Mouse (Mus musculus): ENCODE measurements around the gene Lasp1. TPM values are rescaled to one million over a fixed set of nuclear protein-coding genes. Genes with fewer than 3 reads are reported as not detected.
"Not testable (repeated sequence)": the region's sequence is repeated elsewhere in the genome, so short reads cannot be mapped to it uniquely, and the experiment has no call there.

Gene Lasp1
- polyA plus RNA-seq, 1 experiment, result 23.1 TPM

DNA sequence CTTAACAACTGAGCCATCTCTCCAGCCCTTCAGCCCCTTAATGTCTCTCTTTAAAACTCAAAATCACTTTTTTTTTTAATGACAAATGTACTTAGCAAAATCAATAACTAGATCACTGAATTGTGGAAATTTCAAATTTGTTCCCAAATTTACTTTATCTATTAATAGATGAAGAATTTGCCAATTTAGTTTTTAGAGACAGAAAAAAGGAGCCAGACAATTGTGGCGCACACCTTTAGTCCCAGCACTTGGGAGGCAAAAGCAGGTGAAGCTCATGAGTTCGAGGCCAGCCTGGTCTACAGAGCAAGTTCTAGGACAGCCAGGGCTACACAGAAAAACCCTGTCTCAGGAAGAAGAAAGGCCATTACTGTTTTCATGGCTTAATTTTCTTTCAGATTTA is 52.8 kb downstream of the Lasp1 start:
- no peaks in the 10 kb centered on the region for H3K4me1 ChIP-seq (ENCODE audit: control insufficient read depth, insufficient read depth, low read length)
- TF ChIP-seq CTCF (IDR thresholded peaks at IDR 0.05; ENCODE audit: control insufficient read depth, insufficient read depth, insufficient replicate concordance, low read depth, low read length) (no peak), POLR2A (IDR thresholded peaks at IDR 0.05; ENCODE audit: control insufficient read depth, low read depth, low read length) (no peak)

GRCm38 (mm10) chr11:97855473-97855872 is 56.7 kb downstream of the Lasp1 start:
- TF ChIP-seq POLR2A (IDR thresholded peaks at IDR 0.05; ENCODE audit: control insufficient read depth, low read depth, low read length) (no peak), CTCF (IDR thresholded peaks at IDR 0.05; ENCODE audit: control insufficient read depth, insufficient read depth, insufficient replicate concordance, low read depth, low read length) (no peak)
- Histone ChIP-seq H3K4me3 (ENCODE audit: control insufficient read depth, low read depth, low read length) (peak overlapping the region; percentile 70), H3K36me3 (ENCODE audit: control insufficient read depth, insufficient read depth, low read length) (no peaks in the 10 kb centered on the region), H3K4me1 (ENCODE audit: control insufficient read depth, insufficient read depth, low read length) (no peaks in the 10 kb centered on the region), H3K27ac (ENCODE audit: control insufficient read depth, insufficient read depth, low read depth, low read length) (no peak overlapping the region), H3K27me3 (ENCODE audit: control insufficient read depth, insufficient read depth, low read length) (no peaks in the 10 kb centered on the region)

More for the DNA sequence above, 52.8 kb downstream of the Lasp1 start:
- Histone ChIP-seq H3K27ac (ENCODE audit: control insufficient read depth, insufficient read depth, low read depth, low read length) (no peak overlapping the region), H3K27me3 (ENCODE audit: control insufficient read depth, insufficient read depth, low read length) (no peaks in the 10 kb centered on the region), H3K4me3 (ENCODE audit: control insufficient read depth, low read depth, low read length) (no peak overlapping the region), H3K36me3 (ENCODE audit: control insufficient read depth, insufficient read depth, low read length) (no peaks in the 10 kb centered on the region)

DNA sequence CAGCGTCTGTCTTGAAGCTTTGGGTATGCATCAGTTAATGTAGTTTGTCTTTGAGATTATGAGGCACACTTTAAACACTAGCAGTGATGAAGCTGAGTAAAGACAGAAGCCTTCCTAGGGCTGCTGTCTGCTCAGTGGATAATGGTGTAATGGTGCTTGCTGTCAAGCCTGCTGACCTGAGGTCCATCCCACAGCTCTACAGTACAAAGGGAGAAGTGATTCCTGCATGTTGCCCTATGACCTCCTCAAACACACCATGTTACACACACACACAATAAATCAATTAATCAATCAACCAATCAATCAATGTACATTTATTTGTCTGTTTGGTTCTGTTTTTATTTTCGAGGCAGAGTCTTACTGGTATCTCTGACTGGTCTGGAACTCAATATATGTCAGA is 63.3 kb downstream of the Lasp1 start:
- H3K4me3 ChIP-seq (ENCODE audit: control insufficient read depth, low read depth, low read length), result no peak overlapping the region
- no peaks in the 10 kb centered on the region for H3K4me1 ChIP-seq (ENCODE audit: control insufficient read depth, insufficient read depth, low read length)
- no peak for TF ChIP-seq POLR2A (IDR thresholded peaks at IDR 0.05; ENCODE audit: control insufficient read depth, low read depth, low read length)
- no peak for TF ChIP-seq CTCF (IDR thresholded peaks at IDR 0.05; ENCODE audit: control insufficient read depth, insufficient read depth, insufficient replicate concordance, low read depth, low read length)
- H3K27ac ChIP-seq (ENCODE audit: control insufficient read depth, insufficient read depth, low read depth, low read length), result no peak overlapping the region
- no peaks in the 10 kb centered on the region for H3K27me3 ChIP-seq (ENCODE audit: control insufficient read depth, insufficient read depth, low read length)
- no peaks in the 10 kb centered on the region; the same call in 1 of the 2 replicates for H3K36me3 ChIP-seq (ENCODE audit: control insufficient read depth, insufficient read depth, low read length)

DNA sequence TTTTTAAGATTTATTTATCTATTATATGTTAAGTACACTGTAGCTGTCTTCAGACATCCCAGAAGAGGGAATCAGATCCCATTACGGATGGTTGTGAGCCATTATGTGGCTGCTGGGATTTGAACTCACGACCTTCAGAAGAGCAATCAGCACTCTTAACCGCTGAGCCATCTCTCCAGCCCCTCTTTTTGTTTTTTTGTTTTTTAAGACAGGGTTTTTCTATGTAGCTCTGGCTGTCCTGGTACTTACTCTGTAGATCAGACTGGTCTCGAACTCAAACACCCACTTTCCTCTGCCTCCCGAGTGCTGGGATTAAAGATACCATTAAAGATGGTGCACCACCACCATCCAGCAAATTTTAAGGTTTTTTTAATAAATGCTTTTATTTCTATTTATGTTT is 66.6 kb downstream of the Lasp1 start:
- TF ChIP-seq CTCF (IDR thresholded peaks at IDR 0.05; ENCODE audit: control insufficient read depth, insufficient read depth, insufficient replicate concordance, low read depth, low read length), result no peak
- TF ChIP-seq POLR2A (IDR thresholded peaks at IDR 0.05; ENCODE audit: control insufficient read depth, low read depth, low read length), result no peak
- H3K27me3 ChIP-seq (ENCODE audit: control insufficient read depth, insufficient read depth, low read length), result no peaks in the 10 kb centered on the region
- no peak overlapping the region for H3K4me3 ChIP-seq (ENCODE audit: control insufficient read depth, low read depth, low read length)
- H3K27ac ChIP-seq (ENCODE audit: control insufficient read depth, insufficient read depth, low read depth, low read length), result no peak overlapping the region
- H3K36me3 ChIP-seq (ENCODE audit: control insufficient read depth, insufficient read depth, low read length), result no peaks in the 10 kb centered on the region; the same call in 1 of the 2 replicates
- H3K4me1 ChIP-seq (ENCODE audit: control insufficient read depth, insufficient read depth, low read length), result no peaks in the 10 kb centered on the region

- TF ChIP-seq CTCF (IDR thresholded peaks at IDR 0.05; ENCODE audit: control insufficient read depth, insufficient read depth, insufficient replicate concordance, low read depth, low read length) (no peak), POLR2A (IDR thresholded peaks at IDR 0.05; ENCODE audit: control insufficient read depth, low read depth, low read length) (no peak)
- Histone ChIP-seq H3K27ac (ENCODE audit: control insufficient read depth, insufficient read depth, low read depth, low read length) (no peak overlapping the region), H3K36me3 (ENCODE audit: control insufficient read depth, insufficient read depth, low read length) (no peaks in the 10 kb centered on the region; the same call in 1 of the 2 replicates), H3K4me1 (ENCODE audit: control insufficient read depth, insufficient read depth, low read length) (no peaks in the 10 kb centered on the region), H3K27me3 (ENCODE audit: control insufficient read depth, insufficient read depth, low read length) (no peaks in the 10 kb centered on the region), H3K4me3 (ENCODE audit: control insufficient read depth, low read depth, low read length) (no peak overlapping the region)
Measured at GRCm38 (mm10) chr11:97866091-97866888, 67.5 kb downstream of the Lasp1 start.

DNA sequence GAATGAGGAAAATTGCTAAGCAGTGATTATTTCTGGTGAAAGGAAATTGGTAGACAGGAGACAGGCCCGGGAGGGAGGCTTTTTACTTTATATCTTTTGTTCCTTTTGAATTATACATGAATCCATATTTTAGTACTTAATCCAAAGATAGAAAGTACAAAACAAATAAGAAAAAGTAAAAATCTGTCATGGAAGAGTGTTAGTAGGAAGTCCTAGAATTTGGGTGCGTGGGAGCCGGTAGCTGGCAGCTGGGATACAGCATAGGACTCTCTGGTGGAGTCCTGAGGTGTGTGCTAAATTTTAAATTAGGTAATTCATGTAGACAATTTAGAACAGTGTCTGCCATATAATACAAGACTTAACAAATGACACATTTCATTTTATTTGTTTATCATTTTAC is 68.8 kb downstream of the Lasp1 start:
- Histone ChIP-seq H3K27me3 (ENCODE audit: control insufficient read depth, insufficient read depth, low read length) (no peaks in the 10 kb centered on the region), H3K36me3 (ENCODE audit: control insufficient read depth, insufficient read depth, low read length) (no peaks in the 10 kb centered on the region; the same call in 1 of the 2 replicates), H3K4me1 (ENCODE audit: control insufficient read depth, insufficient read depth, low read length) (no peaks in the 10 kb centered on the region), H3K4me3 (ENCODE audit: control insufficient read depth, low read depth, low read length) (no peak overlapping the region), H3K27ac (ENCODE audit: control insufficient read depth, insufficient read depth, low read depth, low read length) (no peak overlapping the region)
- TF ChIP-seq POLR2A (IDR thresholded peaks at IDR 0.05; ENCODE audit: control insufficient read depth, low read depth, low read length), result no peak
- no peak for TF ChIP-seq CTCF (IDR thresholded peaks at IDR 0.05; ENCODE audit: control insufficient read depth, insufficient read depth, insufficient replicate concordance, low read depth, low read length)

DNA sequence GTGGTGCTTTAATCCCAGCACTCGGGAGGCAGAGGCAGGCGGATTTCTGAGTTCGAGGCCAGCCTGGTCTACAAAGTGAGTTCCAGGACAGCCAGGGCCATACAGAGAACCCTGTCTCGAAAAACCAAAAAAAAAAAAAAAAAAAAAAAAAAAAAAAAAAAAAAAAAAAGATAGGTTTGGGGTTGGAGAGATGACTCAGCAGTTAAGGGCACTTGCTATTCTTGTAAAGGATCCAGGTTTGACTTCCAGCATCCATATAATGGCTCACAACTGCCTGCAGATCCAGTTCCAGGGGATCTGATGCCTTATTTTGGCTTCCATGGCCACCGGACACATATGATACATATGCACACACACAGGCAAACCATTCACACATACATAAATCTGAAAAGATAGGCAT is 73.6 kb downstream of the Lasp1 start:
- not testable (repeated sequence) for H3K4me3 ChIP-seq (ENCODE audit: control insufficient read depth, low read depth, low read length); H3K27me3 ChIP-seq (ENCODE audit: control insufficient read depth, insufficient read depth, low read length); H3K4me1 ChIP-seq (ENCODE audit: control insufficient read depth, insufficient read depth, low read length); H3K27ac ChIP-seq (ENCODE audit: control insufficient read depth, insufficient read depth, low read depth, low read length); H3K36me3 ChIP-seq (ENCODE audit: control insufficient read depth, insufficient read depth, low read length)
